Mouse (Mus musculus) embryo, embryonic 9.5 days (tissue): ENCODE measurements around the gene Vrtn.

Source experiments
- DNase-seq: peaks from one replicate; pipeline ENCODE4 v3.0.0-alpha.2; 2017; ENCODE audit errors: extremely low spot score

Gene Vrtn

DNA sequence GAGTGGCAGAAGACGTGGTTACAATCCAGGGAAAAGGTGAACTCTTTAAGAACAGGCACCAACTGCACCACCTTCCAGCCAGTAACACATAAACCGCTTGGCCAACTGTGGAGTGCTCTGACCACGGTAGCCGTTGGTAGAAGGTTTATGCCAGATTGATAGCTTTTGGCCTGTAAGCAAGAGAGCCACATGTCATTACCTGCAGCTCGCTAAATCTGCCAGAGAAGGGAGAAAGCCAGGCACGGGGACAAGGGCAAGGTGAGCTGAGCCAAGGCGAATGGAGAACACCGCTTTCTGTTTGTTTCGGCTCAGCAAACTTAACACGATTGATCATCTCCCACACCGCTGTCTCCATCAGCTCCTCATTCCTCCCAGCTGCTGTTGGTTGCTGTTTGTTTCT lies 48.2 kb downstream of the Vrtn start:
- no peak for DNase-seq

DNA sequence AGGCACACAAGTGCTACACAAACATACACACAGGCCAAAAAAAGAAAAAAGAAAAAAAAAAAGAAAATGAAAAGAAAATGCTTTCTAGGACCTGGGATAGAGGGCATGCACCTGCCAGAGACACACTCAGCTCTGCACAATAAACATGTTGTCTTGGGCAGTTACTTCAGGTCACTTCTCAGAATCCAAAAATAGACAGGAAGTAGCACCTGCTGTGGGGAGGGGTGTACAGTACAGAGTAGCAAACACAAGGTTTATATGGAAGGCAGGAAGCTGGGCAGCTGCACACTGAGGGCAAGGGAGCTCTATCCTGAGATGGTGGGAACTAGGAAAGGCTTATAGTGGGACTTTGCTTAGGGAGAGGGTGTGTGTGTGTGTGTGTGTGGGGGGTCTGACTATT lies 50.5 kb downstream of the Vrtn start:
- DNase-seq, result no peak

DNA sequence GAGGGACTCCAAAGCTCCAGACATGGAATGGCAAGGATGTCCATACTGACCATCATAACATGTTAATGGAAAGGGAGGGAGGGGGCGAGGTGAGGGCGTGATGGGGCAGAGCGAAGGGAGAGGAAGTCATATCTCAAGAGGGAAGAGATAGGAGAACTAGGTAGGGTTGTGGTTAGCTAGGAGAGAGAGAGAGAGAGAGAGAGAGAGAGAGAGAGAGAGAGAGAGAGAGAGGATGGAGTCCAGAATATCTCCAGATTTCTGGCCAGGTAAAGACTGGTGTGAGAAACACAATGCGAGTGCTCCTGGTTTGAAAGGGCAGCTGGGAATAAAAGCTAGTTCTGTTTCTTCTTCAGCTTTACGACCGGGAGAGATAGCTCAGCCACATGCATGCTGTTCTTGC lies 51.3 kb downstream of the Vrtn start:
- DNase-seq, result no peak

DNA sequence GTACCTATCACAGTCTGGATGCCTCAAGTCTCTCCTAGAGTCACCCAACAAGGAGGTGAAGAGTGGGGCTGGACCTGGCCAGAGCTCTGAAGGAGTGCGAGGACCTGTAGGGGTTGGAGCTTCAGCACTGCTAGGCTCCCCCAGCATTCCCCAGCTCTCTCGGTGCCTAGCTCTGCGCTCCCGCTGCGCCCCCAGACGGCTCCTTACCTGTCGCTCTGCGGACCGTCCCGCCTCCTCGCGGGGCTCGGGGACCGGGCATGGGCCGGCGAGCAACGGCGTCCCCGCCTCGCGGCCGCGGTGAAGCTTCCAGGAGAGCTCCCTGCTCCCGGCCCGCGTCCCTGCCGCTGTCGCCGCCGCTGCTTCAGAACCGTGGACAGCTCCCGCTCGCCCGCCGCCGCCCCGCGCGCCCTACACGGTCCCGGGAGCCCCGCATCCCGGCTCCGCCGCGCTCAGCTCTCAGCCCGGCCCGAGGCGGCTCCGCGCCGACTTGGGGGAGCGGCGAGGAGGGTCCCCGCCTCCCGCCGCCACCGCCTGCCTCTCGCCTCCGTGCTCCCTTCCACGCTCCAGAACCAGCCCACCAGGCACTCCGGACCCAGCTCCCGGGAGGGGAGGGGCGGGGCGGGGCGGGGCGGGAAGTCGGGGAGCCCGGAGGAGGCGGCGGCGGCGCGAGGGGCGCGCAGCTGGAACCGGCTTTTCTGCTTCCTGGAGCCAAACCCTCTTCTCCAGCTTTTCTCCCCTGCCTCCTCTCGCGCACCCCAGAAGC lies 57.7 kb downstream of the Vrtn start, which contains the start of gene Syndig1l:
Syndig1l (minus strand) TSS at position 513 of the 763 bp plus-strand sequence.
- DNase-seq, result peak; percentile 84
